Mouse (Mus musculus) embryonic facial prominence, embryonic 12.5 days (tissue): ENCODE data around the gene Grhl3. TPM values are rescaled to one million over a fixed set of nuclear protein-coding genes. Genes with fewer than 3 reads are reported as not detected.

Experiments
- ATAC-seq: fragments of 200-750 bp; cut with Nextera tagmentation; 2 replicates; pipeline ENCODE4 v1.8.0; 2017; ENCODE audit not compliant: insufficient number of reproducible peaks, insufficient read depth, low FRiP score, low TSS enrichment
- H3K27ac ChIP-seq: fragments of 300-500 bp; sonication (generic); 2 replicates; pipeline ENCODE4 v1.5.1; 2016; ENCODE audit warnings: mild to moderate bottlenecking
- H3K27me3 ChIP-seq: fragments of 300-500 bp; sonication (generic); 2 replicates; pipeline ENCODE4 v1.6.1; 2016; ENCODE audit warnings: mild to moderate bottlenecking, moderate library complexity
- H3K36me3 ChIP-seq: fragments of 300-500 bp; sonication (generic); 2 replicates; pipeline ENCODE4 v1.6.1; 2016; ENCODE audit warnings: mild to moderate bottlenecking
- H3K4me1 ChIP-seq: fragments of 300-500 bp; sonication (generic); 2 replicates; pipeline ENCODE4 v1.6.1; 2016
- H3K4me2 ChIP-seq: fragments of 300-500 bp; sonication (generic); replicated peaks from 2 replicates; pipeline ENCODE4 v1.6.1; 2016; ENCODE audit warnings: mild to moderate bottlenecking, moderate library complexity
- H3K4me3 ChIP-seq: fragments of 300-500 bp; sonication (generic); 2 replicates; pipeline ENCODE4 v1.5.1; 2016; ENCODE audit warnings: mild to moderate bottlenecking
- H3K9ac ChIP-seq: fragments of 300-500 bp; sonication (generic); 2 replicates; pipeline ENCODE4 v1.6.1; 2016; ENCODE audit warnings: mild to moderate bottlenecking, moderate library complexity
- H3K9me3 ChIP-seq: fragments of 300-500 bp; sonication (generic); 2 replicates; pipeline ENCODE4 v1.6.1; 2016; ENCODE audit warnings: mild to moderate bottlenecking, moderate library complexity
- WGBS: fragments of 180-500 bp; shearing (Covaris S2); methylation state at CpG from one replicate; pipeline ENCODE4 v1.1.7; 2016; 5-methylcytosine and 5-hydroxymethylcytosine counted together
- polyA plus RNA-seq: library from polyadenylated mRNA; unstranded; fragments of >200 nt; fragmentation: Nextera tagmentation; extraction: Ambion mirVana; gene quantifications from 2 replicates; pipeline ENCODE4 v1.2.1, GENCODE M21; 2016

Gene Grhl3
- polyA plus RNA-seq, 1 experiment from 2014 or later = 13.2 TPM

DNA sequence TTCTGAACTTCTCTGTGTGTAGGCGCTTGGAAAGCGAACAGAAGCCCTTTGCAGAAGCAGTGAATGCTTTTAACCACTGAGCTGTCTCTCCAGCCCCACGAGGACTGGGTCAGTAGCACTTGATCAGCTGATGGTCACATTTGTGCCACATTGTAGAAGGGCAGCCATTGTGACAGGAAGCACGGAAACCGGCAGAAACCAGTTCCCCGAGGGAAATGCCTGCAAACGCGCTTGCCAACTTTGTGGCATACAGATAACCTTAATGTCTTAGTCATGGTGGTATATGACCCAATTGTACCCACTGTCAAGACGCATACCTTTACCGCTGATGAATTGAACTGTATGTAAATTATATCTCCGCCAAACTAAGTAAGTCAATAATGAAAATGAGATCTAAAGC, 67.6 kb downstream of the Grhl3 start:
- 74% methylated on average over 11 of the region's 11 CpGs for WGBS
- no peak overlapping the region for H3K27ac ChIP-seq
- H3K4me1 ChIP-seq = 0 out of 2 replicates have a peak, but pooled peaks cover 3% of the 10 kb centered on the region
- ATAC-seq = no peak
- H3K9ac ChIP-seq = no peak overlapping the region
- H3K4me2 ChIP-seq = no peak overlapping the region
- no peaks in the 10 kb centered on the region for H3K36me3 ChIP-seq
- H3K27me3 ChIP-seq = no peaks in the 10 kb centered on the region
- H3K4me3 ChIP-seq = no peak overlapping the region
- H3K9me3 ChIP-seq = no peaks in the 10 kb centered on the region

DNA sequence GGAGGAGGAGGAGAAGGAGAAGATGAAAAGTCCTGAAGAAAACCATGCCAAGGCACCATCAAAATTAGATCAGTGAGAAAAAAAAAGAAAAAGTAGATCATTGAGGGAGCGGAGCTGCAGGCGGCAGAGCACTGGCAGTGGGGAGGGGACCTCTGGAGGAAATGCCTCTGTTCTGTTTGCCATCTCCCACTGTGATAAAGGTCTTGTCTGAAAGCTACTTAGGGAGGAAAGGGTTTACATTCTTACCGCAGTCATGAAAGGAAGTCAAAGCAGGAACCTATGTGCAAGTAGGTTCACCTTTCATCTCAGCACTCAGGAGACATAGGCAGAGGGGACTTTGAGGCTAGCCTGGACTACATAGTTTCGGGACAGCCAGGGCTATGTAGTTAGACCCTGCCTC, 71.8 kb downstream of the Grhl3 start:
- Histone ChIP-seq H3K4me2 (no peak overlapping the region), H3K9me3 (no peaks in the 10 kb centered on the region), H3K9ac (no peak overlapping the region), H3K27me3 (no peaks in the 10 kb centered on the region), H3K4me3 (no peak overlapping the region), H3K27ac (no peak overlapping the region), H3K4me1 (no peaks in the 10 kb centered on the region), H3K36me3 (no peaks in the 10 kb centered on the region)
- WGBS = 49% methylated on average over 4 of the region's 4 CpGs
- no peak for ATAC-seq

DNA sequence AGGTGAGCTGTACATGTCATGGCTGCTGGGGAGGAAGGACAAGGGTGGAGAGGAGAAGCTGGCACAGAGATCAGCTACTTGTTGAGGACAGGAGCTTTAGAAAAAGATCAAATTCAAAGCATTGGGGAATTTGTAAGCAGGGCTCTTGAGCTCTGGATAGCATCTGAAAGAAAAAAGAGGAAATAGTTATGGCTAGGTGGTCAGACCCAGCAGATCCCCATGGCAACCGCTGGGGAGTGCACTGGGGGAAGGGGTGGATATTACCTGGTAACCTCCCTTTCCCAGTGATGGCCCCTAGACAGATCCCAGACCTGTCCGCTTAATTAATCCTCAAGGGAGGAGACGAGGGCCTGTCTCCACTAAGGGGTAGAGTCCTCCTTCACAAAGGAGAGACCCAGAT, 73.6 kb downstream of the Grhl3 start:
- H3K36me3 ChIP-seq = no peaks in the 10 kb centered on the region
- H3K4me1 ChIP-seq = no peaks in the 10 kb centered on the region
- H3K9ac ChIP-seq = no peak overlapping the region
- H3K27me3 ChIP-seq = no peaks in the 10 kb centered on the region
- H3K4me3 ChIP-seq = no peak overlapping the region
- ATAC-seq = no peak
- H3K4me2 ChIP-seq = no peak overlapping the region
- no peaks in the 10 kb centered on the region for H3K9me3 ChIP-seq
- H3K27ac ChIP-seq = no peak overlapping the region
- WGBS = 76% methylated on average over 3 of the region's 3 CpGs

DNA sequence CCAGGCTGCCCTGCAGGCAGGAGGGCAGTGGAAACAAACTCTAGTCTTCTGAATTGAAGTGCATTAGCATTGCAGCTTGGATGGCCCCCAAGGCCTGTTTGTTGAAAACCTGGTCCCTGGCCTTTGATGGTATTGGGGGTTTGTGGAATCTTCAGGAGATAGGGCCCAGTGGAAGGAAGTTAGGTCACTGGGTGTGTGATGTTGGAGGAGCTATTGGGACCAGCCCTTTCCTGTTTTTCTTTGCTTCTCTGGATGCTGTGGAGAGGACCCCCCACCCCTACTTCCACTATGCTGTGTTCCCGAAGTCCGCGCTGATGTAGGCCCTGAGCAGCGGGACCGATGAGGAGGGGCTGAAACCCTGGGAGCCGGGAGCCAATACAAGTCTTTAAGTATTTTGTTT, 75.3 kb downstream of the Grhl3 start:
- H3K9ac ChIP-seq = no peak overlapping the region
- H3K4me2 ChIP-seq = no peak overlapping the region
- H3K9me3 ChIP-seq = no peaks in the 10 kb centered on the region
- no peak overlapping the region for H3K27ac ChIP-seq
- no peak for ATAC-seq
- 78% methylated on average over 6 of the region's 6 CpGs for WGBS
- H3K4me3 ChIP-seq = no peak overlapping the region
- H3K36me3 ChIP-seq = no peaks in the 10 kb centered on the region
- H3K4me1 ChIP-seq = peaks cover 5% of the 10 kb centered on the region; the same call in 1 of the 2 replicates
- no peaks in the 10 kb centered on the region for H3K27me3 ChIP-seq

DNA sequence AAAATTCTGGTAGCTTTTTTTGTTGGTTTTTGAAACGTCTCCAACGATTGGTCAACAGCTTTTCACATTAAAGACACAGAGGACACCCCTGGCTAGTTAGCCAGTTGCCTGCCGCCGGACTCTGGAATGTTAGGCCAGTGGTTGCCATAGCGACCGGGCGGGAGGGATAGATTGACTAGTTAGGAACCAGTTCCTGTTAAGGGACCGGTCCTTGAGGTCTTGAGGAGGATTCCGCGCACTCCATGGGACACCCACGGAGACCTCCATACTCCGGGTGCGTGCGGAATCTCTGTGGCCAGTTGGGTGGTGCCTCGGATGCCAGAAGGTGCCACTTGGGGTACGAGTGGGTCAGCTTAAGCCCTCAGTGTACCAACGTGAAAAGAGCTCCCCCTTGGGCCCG, 77.6 kb downstream of the Grhl3 start:
- ATAC-seq = no peak
- H3K27ac ChIP-seq = no peak overlapping the region
- no peaks in the 10 kb centered on the region for H3K27me3 ChIP-seq
- peak overlapping the region; percentile 74 for H3K4me2 ChIP-seq
- no peak overlapping the region for H3K4me3 ChIP-seq
- no peaks in the 10 kb centered on the region for H3K36me3 ChIP-seq
- H3K4me1 ChIP-seq = peaks cover 5% of the 10 kb centered on the region; the same call in 1 of the 2 replicates
- 13% methylated on average over 18 of the region's 18 CpGs for WGBS
- H3K9me3 ChIP-seq = no peaks in the 10 kb centered on the region
- H3K9ac ChIP-seq = no peak overlapping the region

DNA sequence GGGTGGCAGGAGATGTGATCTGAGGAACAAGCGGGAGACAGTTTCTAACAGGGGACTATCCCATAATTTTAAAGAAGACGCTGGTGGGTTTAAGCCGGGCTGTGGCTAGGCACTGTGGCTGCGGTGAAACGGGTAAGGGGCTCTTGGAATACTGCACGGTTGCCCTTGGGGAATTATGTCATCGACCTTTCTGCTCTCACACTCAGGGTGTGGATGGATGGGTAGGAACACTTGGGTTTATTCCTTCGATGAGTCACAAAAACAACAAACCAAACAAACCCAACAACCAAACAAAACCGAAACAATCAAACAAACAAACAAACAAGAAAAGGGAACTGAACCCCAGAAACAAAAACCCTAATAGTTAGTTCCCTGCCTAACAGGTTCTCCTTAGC, 78.0 kb downstream of the Grhl3 start:
- Histone ChIP-seq H3K4me1 (peaks cover 5% of the 10 kb centered on the region; the same call in 1 of the 2 replicates), H3K9me3 (no peaks in the 10 kb centered on the region), H3K4me3 (peak overlapping the region; percentile 54), H3K4me2 (peak overlapping the region; percentile 74), H3K9ac (no peak overlapping the region), H3K27ac (no peak overlapping the region), H3K27me3 (no peaks in the 10 kb centered on the region), H3K36me3 (no peaks in the 10 kb centered on the region)
- 18% methylated on average over 9 of the region's 9 CpGs for WGBS
- ATAC-seq = no peak

DNA sequence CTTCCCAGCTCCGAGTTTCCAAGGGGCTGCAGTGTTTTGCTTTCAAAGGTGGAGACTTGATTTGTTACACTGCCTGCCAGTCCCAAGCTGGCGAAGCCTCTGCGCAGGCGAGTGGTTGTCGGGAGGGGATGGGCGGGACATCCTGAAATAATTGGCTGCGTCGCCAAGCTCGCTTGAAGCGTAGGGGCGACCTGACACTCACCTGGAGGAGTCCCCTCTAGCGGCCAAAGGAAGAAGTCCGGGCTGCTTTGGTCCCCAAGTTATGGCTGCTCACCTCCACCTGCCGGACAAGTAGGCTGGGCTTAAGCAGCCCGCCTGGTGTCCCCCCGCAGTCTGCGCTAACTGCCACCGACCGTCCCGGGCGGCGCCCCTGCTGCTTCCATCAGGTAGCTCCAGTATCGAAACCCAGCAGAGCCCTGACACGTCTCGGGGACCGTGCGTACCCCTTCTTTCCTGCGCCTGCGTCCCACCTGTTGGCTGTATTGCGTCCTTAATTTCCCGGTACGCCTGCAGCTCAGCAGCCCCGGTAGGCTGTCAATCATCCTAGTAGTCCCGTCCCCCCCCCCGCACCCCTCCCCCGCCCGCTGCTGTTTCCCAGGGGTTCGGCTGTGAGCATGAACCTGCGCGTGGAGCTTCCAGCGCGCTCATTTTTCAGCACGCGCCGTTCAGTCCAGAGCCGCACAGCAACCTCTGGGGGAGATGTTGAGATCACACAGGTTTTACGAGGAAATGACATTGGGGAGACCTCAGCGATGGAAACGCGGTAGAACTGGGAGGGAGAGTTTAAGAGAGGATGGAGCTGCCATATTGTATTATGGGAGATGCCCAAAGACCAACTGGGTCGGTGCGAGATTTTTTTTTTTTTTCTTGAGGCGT, 78.7 kb downstream of the Grhl3 start, which contains the start of the genes Stpg1 and Nipal3:
Gene Stpg1, plus strand, starts transcription at position 270 of the 876 bp plus-strand sequence.
Gene Nipal3, minus strand, starts transcription at position 518 of the 876 bp plus-strand sequence.
- H3K4me3 ChIP-seq = peak within 1 kb of the TSS; percentile 54
- H3K9me3 ChIP-seq = no peaks in the 10 kb centered on the region
- peak within 1 kb of the TSS; percentile 74 for H3K4me2 ChIP-seq
- 0 out of 2 replicates have a peak within 1 kb of the TSS, but pooled peaks have one; percentile 7 for H3K27ac ChIP-seq
- ATAC-seq = peak; percentile 93
- under 1% methylated on average over 53 of the region's 53 CpGs for WGBS
- H3K9ac ChIP-seq = peak within 1 kb of the TSS; percentile 44
- no peaks in the 10 kb centered on the region for H3K27me3 ChIP-seq
- H3K4me1 ChIP-seq = peaks cover 5% of the 10 kb centered on the region; the same call in 1 of the 2 replicates
- no peaks in the 10 kb centered on the region for H3K36me3 ChIP-seq

DNA sequence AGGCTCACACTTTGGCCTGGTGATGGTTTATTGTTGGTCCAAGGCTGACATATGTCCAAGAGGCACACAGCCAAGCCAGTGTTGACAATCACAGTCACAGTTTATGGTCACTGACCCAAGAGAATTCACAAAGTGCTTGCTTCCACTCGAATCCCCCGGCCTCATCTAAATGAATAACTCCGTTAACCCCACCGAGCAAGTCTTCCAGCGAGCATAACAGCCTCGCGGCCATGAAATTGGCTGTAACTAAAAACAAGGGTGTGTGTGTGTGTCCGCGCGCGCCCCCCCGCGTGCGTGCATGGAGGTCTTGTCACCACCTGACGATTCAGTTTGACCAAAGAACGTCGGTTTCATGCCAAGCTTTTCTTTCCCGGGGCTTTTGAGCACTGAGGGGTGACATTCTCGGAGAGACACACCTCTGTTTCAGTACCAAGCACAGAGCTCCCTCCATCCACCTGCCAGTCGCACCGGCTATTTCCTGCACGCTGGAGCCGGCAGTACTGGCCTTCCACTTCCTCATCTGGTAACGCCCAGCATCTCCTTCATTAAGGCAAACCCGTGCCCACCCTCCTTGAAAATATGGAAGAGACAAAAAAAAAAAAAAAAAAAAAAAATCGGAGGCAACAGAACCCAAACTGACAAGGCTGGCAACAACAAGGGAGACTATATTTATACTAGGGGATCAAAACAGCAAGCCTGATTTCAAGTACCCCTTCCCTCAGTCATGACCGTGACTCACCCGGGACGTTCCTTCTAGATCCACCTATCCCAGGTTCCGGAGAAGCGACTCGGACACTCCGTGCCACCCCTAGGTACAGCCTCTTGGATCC, 79.5 kb downstream of the Grhl3 start:
- peak overlapping the region; percentile 74 for H3K4me2 ChIP-seq
- no peak overlapping the region for H3K9ac ChIP-seq
- no peaks in the 10 kb centered on the region for H3K9me3 ChIP-seq
- H3K27me3 ChIP-seq = no peaks in the 10 kb centered on the region
- peak overlapping the region; percentile 54 for H3K4me3 ChIP-seq
- ATAC-seq = no peak; the same call in 1 of the 2 replicates
- no peak overlapping the region for H3K27ac ChIP-seq
- peaks cover 5% of the 10 kb centered on the region; the same call in 1 of the 2 replicates for H3K4me1 ChIP-seq
- WGBS = 2% methylated on average over 33 of the region's 33 CpGs
- no peaks in the 10 kb centered on the region for H3K36me3 ChIP-seq

DNA sequence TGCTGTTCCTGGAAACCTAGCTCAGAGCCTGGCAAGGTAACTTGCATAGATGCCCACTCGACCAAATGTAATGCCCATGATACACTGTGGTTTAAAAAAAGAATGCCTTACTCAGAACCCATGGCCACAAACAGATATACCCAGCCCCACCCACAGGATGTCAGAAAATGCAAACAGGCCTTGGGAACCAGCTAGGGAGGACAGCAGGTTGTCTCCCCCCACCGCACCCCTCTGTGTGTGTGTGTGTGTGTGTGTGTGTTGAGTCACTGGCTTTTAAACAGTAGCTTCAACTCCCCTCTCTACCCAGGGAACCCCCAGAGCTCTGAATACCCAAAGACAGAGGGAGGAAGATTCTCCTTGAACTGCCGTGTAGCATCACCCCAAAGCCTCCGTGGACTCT, 80.2 kb downstream of the Grhl3 start:
- Histone ChIP-seq H3K4me2 (peak overlapping the region; percentile 74), H3K36me3 (no peaks in the 10 kb centered on the region), H3K27me3 (no peaks in the 10 kb centered on the region), H3K9me3 (no peaks in the 10 kb centered on the region), H3K4me3 (peak overlapping the region; percentile 54), H3K27ac (no peak overlapping the region), H3K9ac (no peak overlapping the region), H3K4me1 (peaks cover 5% of the 10 kb centered on the region; the same call in 1 of the 2 replicates)
- WGBS = 51% methylated on average over 4 of the region's 4 CpGs
- no peak for ATAC-seq
